Mouse (Mus musculus): ENCODE data around the gene Tspan5. TPM values are rescaled to one million over a fixed set of nuclear protein-coding genes. Genes with fewer than 3 reads are reported as not detected.

Gene Tspan5
- total RNA-seq, 1 experiment = 12.7 TPM

GRCm38 (mm10) chr3:138788489-138788850 lies 46.5 kb downstream of the Tspan5 start:
- Histone ChIP-seq H3K9ac (ENCODE audit: insufficient read depth, low read depth, low read length, poor library complexity, severe bottlenecking) (no peak overlapping the region), H3K4me3 (ENCODE audit: insufficient read depth in 1 of 2, low read depth in 1 of 2, low read length in 2 of 2, poor library complexity in 1 of 2, severe bottlenecking in 1 of 2) (no peak overlapping the region), H3K4me1 (ENCODE audit: control insufficient read depth in 2 of 2, insufficient read depth in 2 of 2, low read length in 2 of 2, poor library complexity in 1 of 2) (peaks cover 2 to 5% of the 10 kb centered on the region in 2 experiments; a peak in 1 of 4 replicates), H3K27ac (ENCODE audit: insufficient read depth, low read depth, low read length, poor library complexity, severe bottlenecking) (no peak overlapping the region), H3K36me3 (ENCODE audit: control insufficient read depth, insufficient read depth, low read length, poor library complexity, severe bottlenecking) (peaks cover 2% of the 10 kb centered on the region; the same call in 1 of the 2 replicates), H3K9me3 (ENCODE audit: control insufficient read depth, insufficient read depth, low read depth, low read length) (no peaks in the 10 kb centered on the region)
- in situ Hi-C loops (cut with MboI; ENCODE audit: low sequenced_read_pairs in 2 of 2, unreplicated experiment in 2 of 2) = no loop called here
- TF ChIP-seq ZC3H11A (IDR thresholded peaks at IDR 0.05; ENCODE audit: borderline replicate concordance, low read depth, low read length) = no peak
- no peak for TF ChIP-seq MAFK (IDR thresholded peaks at IDR 0.05; ENCODE audit: insufficient read depth, low read depth, low read length)
- no peak for TF ChIP-seq ZNF384 (IDR thresholded peaks at IDR 0.05; ENCODE audit: low read depth, low read length)
- TF ChIP-seq CHD2 (IDR thresholded peaks at IDR 0.05; ENCODE audit: low read depth, low read length) = no peak
- no peak for TF ChIP-seq HCFC1 (IDR thresholded peaks at IDR 0.05; ENCODE audit: borderline replicate concordance, insufficient read depth, low read length)
- DNase-seq (ENCODE audit: low read depth, low spot score) = no peak

- no peak overlapping the region for H3K27ac ChIP-seq (ENCODE audit: insufficient read depth, low read depth, low read length, poor library complexity, severe bottlenecking)
- H3K36me3 ChIP-seq (ENCODE audit: control insufficient read depth, insufficient read depth, low read length, poor library complexity, severe bottlenecking) = peaks cover 2% of the 10 kb centered on the region; the same call in 1 of the 2 replicates
- in situ Hi-C loops (cut with MboI; ENCODE audit: low sequenced_read_pairs in 2 of 2, unreplicated experiment in 2 of 2) = no loop called here
- no peak for DNase-seq (ENCODE audit: low read depth, low spot score)
- no peak overlapping the region for H3K4me3 ChIP-seq (ENCODE audit: insufficient read depth in 1 of 2, low read depth in 1 of 2, low read length in 2 of 2, poor library complexity in 1 of 2, severe bottlenecking in 1 of 2)
- peaks cover 2 to 5% of the 10 kb centered on the region in 2 experiments; a peak in 1 of 4 replicates for H3K4me1 ChIP-seq (ENCODE audit: control insufficient read depth in 2 of 2, insufficient read depth in 2 of 2, low read length in 2 of 2, poor library complexity in 1 of 2)
- TF ChIP-seq MAFK (IDR thresholded peaks at IDR 0.05; ENCODE audit: insufficient read depth, low read depth, low read length) (no peak), ZNF384 (IDR thresholded peaks at IDR 0.05; ENCODE audit: low read depth, low read length) (no peak), ZC3H11A (IDR thresholded peaks at IDR 0.05; ENCODE audit: borderline replicate concordance, low read depth, low read length) (no peak), HCFC1 (IDR thresholded peaks at IDR 0.05; ENCODE audit: borderline replicate concordance, insufficient read depth, low read length) (no peak), CHD2 (IDR thresholded peaks at IDR 0.05; ENCODE audit: low read depth, low read length) (no peak)
- no peak overlapping the region for H3K9ac ChIP-seq (ENCODE audit: insufficient read depth, low read depth, low read length, poor library complexity, severe bottlenecking)
- no peaks in the 10 kb centered on the region for H3K9me3 ChIP-seq (ENCODE audit: control insufficient read depth, insufficient read depth, low read depth, low read length)
Measured at GRCm38 (mm10) chr3:138789275-138789674, 47.3 kb downstream of the Tspan5 start.

- Histone ChIP-seq H3K27ac (ENCODE audit: insufficient read depth, low read depth, low read length, poor library complexity, severe bottlenecking) (no peak overlapping the region), H3K9me3 (ENCODE audit: control insufficient read depth, insufficient read depth, low read depth, low read length) (no peaks in the 10 kb centered on the region), H3K9ac (ENCODE audit: insufficient read depth, low read depth, low read length, poor library complexity, severe bottlenecking) (no peak overlapping the region), H3K4me3 (ENCODE audit: insufficient read depth in 1 of 2, low read depth in 1 of 2, low read length in 2 of 2, poor library complexity in 1 of 2, severe bottlenecking in 1 of 2) (no peak overlapping the region), H3K36me3 (ENCODE audit: control insufficient read depth, insufficient read depth, low read length, poor library complexity, severe bottlenecking) (no peaks in the 10 kb centered on the region), H3K4me1 (ENCODE audit: control insufficient read depth in 2 of 2, insufficient read depth in 2 of 2, low read length in 2 of 2, poor library complexity in 1 of 2) (no peaks in the 10 kb centered on the region)
- no peak for DNase-seq (ENCODE audit: low read depth, low spot score)
- no peak for TF ChIP-seq MAFK (IDR thresholded peaks at IDR 0.05; ENCODE audit: insufficient read depth, low read depth, low read length)
- TF ChIP-seq ZNF384 (IDR thresholded peaks at IDR 0.05; ENCODE audit: low read depth, low read length) = no peak
- TF ChIP-seq ZC3H11A (IDR thresholded peaks at IDR 0.05; ENCODE audit: borderline replicate concordance, low read depth, low read length) = no peak
- no peak for TF ChIP-seq CHD2 (IDR thresholded peaks at IDR 0.05; ENCODE audit: low read depth, low read length)
- no peak for TF ChIP-seq HCFC1 (IDR thresholded peaks at IDR 0.05; ENCODE audit: borderline replicate concordance, insufficient read depth, low read length)
- in situ Hi-C loops (cut with MboI; ENCODE audit: low sequenced_read_pairs in 2 of 2, unreplicated experiment in 2 of 2) = no loop called here
Measured at GRCm38 (mm10) chr3:138794533-138794932, 52.5 kb downstream of the Tspan5 start.

- peaks cover 0 to 5% of the 10 kb centered on the region in 2 experiments; a peak in 2 of 4 replicates for H3K4me1 ChIP-seq (ENCODE audit: control insufficient read depth in 2 of 2, insufficient read depth in 2 of 2, low read length in 2 of 2, poor library complexity in 1 of 2)
- no peak overlapping the region for H3K27ac ChIP-seq (ENCODE audit: insufficient read depth, low read depth, low read length, poor library complexity, severe bottlenecking)
- no peak overlapping the region for H3K9ac ChIP-seq (ENCODE audit: insufficient read depth, low read depth, low read length, poor library complexity, severe bottlenecking)
- no peak for DNase-seq (ENCODE audit: low read depth, low spot score)
- no peaks in the 10 kb centered on the region for H3K9me3 ChIP-seq (ENCODE audit: control insufficient read depth, insufficient read depth, low read depth, low read length)
- no peaks in the 10 kb centered on the region for H3K36me3 ChIP-seq (ENCODE audit: control insufficient read depth, insufficient read depth, low read length, poor library complexity, severe bottlenecking)
- in situ Hi-C loops (cut with MboI; ENCODE audit: low sequenced_read_pairs in 2 of 2, unreplicated experiment in 2 of 2) = no loop called here
- no peak overlapping the region for H3K4me3 ChIP-seq (ENCODE audit: insufficient read depth in 1 of 2, low read depth in 1 of 2, low read length in 2 of 2, poor library complexity in 1 of 2, severe bottlenecking in 1 of 2)
- no peak for TF ChIP-seq CHD2 (IDR thresholded peaks at IDR 0.05; ENCODE audit: low read depth, low read length)
- no peak for TF ChIP-seq MAFK (IDR thresholded peaks at IDR 0.05; ENCODE audit: insufficient read depth, low read depth, low read length)
- TF ChIP-seq ZC3H11A (IDR thresholded peaks at IDR 0.05; ENCODE audit: borderline replicate concordance, low read depth, low read length) = no peak
- TF ChIP-seq HCFC1 (IDR thresholded peaks at IDR 0.05; ENCODE audit: borderline replicate concordance, insufficient read depth, low read length) = no peak
Measured at GRCm38 (mm10) chr3:138795951-138796350, 54.0 kb downstream of the Tspan5 start.

- H3K4me3 ChIP-seq (ENCODE audit: insufficient read depth in 1 of 2, low read depth in 1 of 2, low read length in 2 of 2, poor library complexity in 1 of 2, severe bottlenecking in 1 of 2) = no peak overlapping the region
- H3K36me3 ChIP-seq (ENCODE audit: control insufficient read depth, insufficient read depth, low read length, poor library complexity, severe bottlenecking) = no peaks in the 10 kb centered on the region
- no peak for DNase-seq (ENCODE audit: low read depth, low spot score)
- in situ Hi-C loops (cut with MboI; ENCODE audit: low sequenced_read_pairs in 2 of 2, unreplicated experiment in 2 of 2) = no loop called here
- no peak overlapping the region for H3K27ac ChIP-seq (ENCODE audit: insufficient read depth, low read depth, low read length, poor library complexity, severe bottlenecking)
- H3K9ac ChIP-seq (ENCODE audit: insufficient read depth, low read depth, low read length, poor library complexity, severe bottlenecking) = no peak overlapping the region
- H3K4me1 ChIP-seq (ENCODE audit: control insufficient read depth in 2 of 2, insufficient read depth in 2 of 2, low read length in 2 of 2, poor library complexity in 1 of 2) = peaks cover 0 to 6% of the 10 kb centered on the region in 2 experiments; a peak in 2 of 4 replicates
- TF ChIP-seq CHD2 (IDR thresholded peaks at IDR 0.05; ENCODE audit: low read depth, low read length) (no peak), HCFC1 (IDR thresholded peaks at IDR 0.05; ENCODE audit: borderline replicate concordance, insufficient read depth, low read length) (no peak), ZC3H11A (IDR thresholded peaks at IDR 0.05; ENCODE audit: borderline replicate concordance, low read depth, low read length) (no peak), MAFK (IDR thresholded peaks at IDR 0.05; ENCODE audit: insufficient read depth, low read depth, low read length) (no peak), ZNF384 (IDR thresholded peaks at IDR 0.05; ENCODE audit: low read depth, low read length) (no peak)
- H3K9me3 ChIP-seq (ENCODE audit: control insufficient read depth, insufficient read depth, low read depth, low read length) = no peaks in the 10 kb centered on the region
Measured at GRCm38 (mm10) chr3:138796583-138796982, 54.6 kb downstream of the Tspan5 start.
